Mouse (Mus musculus) hindbrain, embryonic 14.5 days (tissue): Measurements from ENCODE around the gene Idh1. TPM values are rescaled to one million over a fixed set of nuclear protein-coding genes. Genes with fewer than 3 reads are reported as not detected.

Source experiments
- ATAC-seq: fragments of 200-750 bp; cut with Nextera tagmentation; 2 replicates; pipeline ENCODE4 v1.8.0; 2017; ENCODE audit warnings: moderate number of reproducible peaks, mild to moderate bottlenecking, moderate TSS enrichment, moderate library complexity; ENCODE audit not compliant: low FRiP score
- DNase-seq: peaks from one replicate; pipeline ENCODE4 v3.0.0-alpha.2; 2015; ENCODE audit warnings: low spot score
- H3K27ac ChIP-seq: fragments of 300-500 bp; sonication (generic); 2 replicates; pipeline ENCODE4 v1.5.1; 2014; ENCODE audit warnings: mild to moderate bottlenecking, moderate library complexity
- H3K27me3 ChIP-seq: fragments of 300-500 bp; sonication (generic); 2 replicates; pipeline ENCODE4 v1.6.1; 2014; ENCODE audit warnings: mild to moderate bottlenecking, low read length, mixed read lengths; ENCODE audit not compliant: control insufficient read depth, insufficient read depth
- H3K36me3 ChIP-seq: fragments of 300-500 bp; sonication (generic); replicated peaks from 2 replicates; pipeline ENCODE4 v1.6.1; 2014; ENCODE audit not compliant: control insufficient read depth, insufficient read depth
- H3K4me1 ChIP-seq: fragments of 300-500 bp; sonication (generic); replicated peaks from 2 replicates; pipeline ENCODE4 v1.6.1; 2014; ENCODE audit warnings: antibody characterized with exemption, low read length, mixed read lengths; ENCODE audit not compliant: control insufficient read depth, insufficient read depth
- H3K4me2 ChIP-seq: fragments of 300-500 bp; sonication (generic); replicated peaks from 2 replicates; pipeline ENCODE4 v1.6.1; 2014; ENCODE audit warnings: mild to moderate bottlenecking, moderate library complexity
- H3K4me3 ChIP-seq: fragments of 300-500 bp; sonication (generic); replicated peaks from 2 replicates; pipeline ENCODE4 v1.5.1; 2014; ENCODE audit warnings: mild to moderate bottlenecking, low read length
- H3K9ac ChIP-seq: fragments of 300-500 bp; sonication (generic); 2 replicates; pipeline ENCODE4 v1.6.1; 2014
- H3K9me3 ChIP-seq: fragments of 300-500 bp; sonication (generic); 2 replicates; pipeline ENCODE4 v1.6.1; 2016; ENCODE audit warnings: low read length; ENCODE audit not compliant: control insufficient read depth
- WGBS: fragments of 180-500 bp; shearing (Covaris S2); extraction: QIAGEN DNeasy Blood & Tissue Kit; methylation state at CpG from one replicate; pipeline ENCODE4 v1.1.7; 2014; 5-methylcytosine and 5-hydroxymethylcytosine counted together
- polyA plus RNA-seq: library from polyadenylated mRNA; unstranded; fragments of >200 nt; fragmentation: Nextera tagmentation; extraction: Ambion mirVana; gene quantifications from 2 replicates; pipeline ENCODE4 v1.2.1, GENCODE M21; 2014

The Idh1 gene
- polyA plus RNA-seq, 1 experiment from 2014 or later, result 510 TPM

DNA sequence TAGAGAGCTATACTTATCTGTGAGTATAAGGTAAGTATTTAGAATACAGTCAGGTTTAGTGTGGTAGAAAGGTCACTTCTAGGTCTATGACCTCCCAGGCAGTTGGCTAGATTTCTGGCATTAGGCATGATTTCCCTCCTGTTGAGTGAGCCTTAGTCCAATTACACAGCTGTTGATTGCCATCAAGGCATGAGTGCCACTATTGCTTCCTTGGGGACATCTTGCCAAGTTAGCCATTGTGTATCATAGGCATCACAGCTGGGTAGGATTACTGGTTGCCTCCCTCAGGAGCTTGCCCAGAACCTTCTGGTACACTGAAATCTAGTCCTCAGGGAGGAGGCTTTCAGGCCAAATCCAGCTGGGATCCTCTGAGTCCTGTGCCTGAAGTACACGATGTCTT is 53.5 kb downstream of the Idh1 start:
- Histone ChIP-seq H3K36me3 (no peaks in the 10 kb centered on the region), H3K9me3 (no peaks in the 10 kb centered on the region), H3K27ac (no peak overlapping the region), H3K4me1 (no peaks in the 10 kb centered on the region), H3K9ac (no peak overlapping the region), H3K4me2 (no peak overlapping the region), H3K4me3 (no peak overlapping the region), H3K27me3 (no peaks in the 10 kb centered on the region)
- ATAC-seq, result no peak
- 79% methylated on average over 1 of the region's 1 CpGs for WGBS
- DNase-seq, result no peak

GRCm38 (mm10) chr1:65131671-65132070 is 54.6 kb downstream of the Idh1 start:
- Histone ChIP-seq H3K4me2 (no peak overlapping the region), H3K27me3 (no peaks in the 10 kb centered on the region), H3K9ac (no peak overlapping the region), H3K4me3 (no peak overlapping the region), H3K4me1 (no peaks in the 10 kb centered on the region), H3K9me3 (no peaks in the 10 kb centered on the region), H3K27ac (no peak overlapping the region), H3K36me3 (no peaks in the 10 kb centered on the region)
- ATAC-seq, result no peak
- WGBS, result 97% methylated on average over 1 of the region's 1 CpGs
- DNase-seq, result no peak

DNA sequence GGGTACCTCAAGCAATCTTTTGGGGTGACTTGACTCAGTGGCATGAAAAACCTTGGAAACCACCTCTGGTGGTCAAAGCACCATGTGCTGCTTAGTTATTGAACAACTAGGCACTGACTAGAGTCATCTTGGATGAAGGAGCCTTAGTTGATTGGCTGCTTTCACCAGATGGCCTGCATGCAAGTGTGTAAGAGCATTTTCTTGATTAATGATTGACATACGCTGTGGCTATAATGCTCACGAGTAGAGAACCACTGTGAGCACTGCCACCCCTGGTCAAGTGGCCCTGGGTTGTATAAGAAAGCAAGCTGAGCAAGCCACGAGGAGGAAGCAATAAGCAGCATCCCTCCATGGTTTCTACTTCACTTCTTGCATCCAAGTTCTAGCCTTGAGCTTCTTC is 56.1 kb downstream of the Idh1 start:
- DNase-seq (no peak), ATAC-seq (no peak)
- Histone ChIP-seq H3K4me2 (no peak overlapping the region), H3K9ac (no peak overlapping the region), H3K36me3 (no peaks in the 10 kb centered on the region), H3K9me3 (no peaks in the 10 kb centered on the region), H3K27me3 (no peaks in the 10 kb centered on the region), H3K4me3 (no peak overlapping the region), H3K4me1 (no peaks in the 10 kb centered on the region), H3K27ac (no peak overlapping the region)
- WGBS, result 80% methylated on average over 3 of the region's 3 CpGs

DNA sequence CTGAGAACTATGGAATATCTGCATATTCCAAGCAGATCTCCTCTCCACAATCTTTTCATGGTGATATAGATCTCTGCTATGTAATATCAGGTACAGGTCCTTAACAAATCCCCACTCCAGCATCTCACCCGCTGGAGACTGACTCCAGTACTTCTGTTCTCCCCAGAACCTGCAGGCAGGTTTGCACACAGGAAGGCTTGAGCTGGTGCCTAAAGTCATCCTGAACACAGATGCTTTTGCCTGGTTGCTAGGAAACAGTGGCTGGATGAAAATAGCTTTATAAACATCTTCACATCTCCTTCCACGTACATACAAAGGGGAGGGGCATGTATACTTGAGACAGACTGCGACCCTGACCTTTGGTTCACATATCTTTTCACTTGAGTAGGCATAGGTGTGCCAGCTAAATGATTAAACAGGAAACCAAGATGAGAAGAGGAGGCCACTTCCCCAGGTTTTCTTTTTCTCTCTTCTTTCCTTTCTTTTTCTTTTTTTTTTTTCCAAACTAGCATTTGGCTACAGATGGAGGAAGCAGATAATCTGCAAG is 56.6 kb downstream of the Idh1 start:
- DNase-seq (no peak), ATAC-seq (no peak)
- Histone ChIP-seq H3K9me3 (no peaks in the 10 kb centered on the region), H3K4me3 (no peak overlapping the region), H3K4me2 (no peak overlapping the region), H3K27ac (no peak overlapping the region), H3K4me1 (no peaks in the 10 kb centered on the region), H3K9ac (no peak overlapping the region), H3K36me3 (no peaks in the 10 kb centered on the region), H3K27me3 (no peaks in the 10 kb centered on the region)
- 76% methylated on average over 3 of the region's 3 CpGs for WGBS

DNA sequence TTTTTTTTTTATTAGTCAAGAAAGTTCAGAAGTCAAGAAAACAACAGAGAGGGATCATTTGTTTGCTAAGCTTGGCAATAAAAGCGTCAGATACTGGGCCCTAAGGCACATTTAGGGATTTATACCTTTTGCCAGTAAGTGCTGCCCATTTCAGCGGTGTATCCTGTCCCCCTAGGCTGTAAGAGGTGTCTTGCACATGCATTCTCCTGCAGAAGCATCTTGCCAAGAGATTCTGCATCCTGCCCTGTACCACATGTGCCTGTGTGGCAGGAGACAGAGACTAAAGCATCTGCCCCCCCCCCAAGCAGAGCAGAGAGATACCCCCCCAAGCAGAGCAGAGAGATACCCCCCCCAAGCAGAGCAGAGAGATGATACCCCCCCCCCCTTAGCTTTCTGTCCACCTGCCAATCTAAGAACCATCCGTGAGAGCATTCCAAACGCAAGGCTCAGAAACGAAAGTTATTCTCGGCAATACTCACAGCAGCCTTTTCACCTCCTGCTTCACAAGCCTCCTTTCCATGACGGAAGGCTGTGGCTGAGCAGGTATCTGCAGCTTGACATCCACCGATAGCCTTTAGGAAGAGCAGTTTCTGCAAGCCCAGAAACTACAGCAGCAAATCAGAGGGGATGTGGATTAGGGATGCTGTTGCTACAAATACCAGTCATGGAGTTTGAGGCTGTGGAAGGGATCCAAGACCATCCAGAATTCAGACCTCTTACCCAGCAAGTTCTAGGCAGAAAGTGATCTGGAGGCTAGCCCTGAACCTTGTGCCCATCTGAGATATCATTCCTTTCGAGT is 63.5 kb downstream of the Idh1 start, which contains the start of gene D630023F18Rik:
D630023F18Rik (minus strand) TSS at position 641 of the 799 bp plus-strand sequence.
- ATAC-seq, result no peak
- no peaks in the 10 kb centered on the region for H3K36me3 ChIP-seq
- peak within 1 kb of the TSS; percentile 48 for H3K4me2 ChIP-seq
- no peaks in the 10 kb centered on the region for H3K27me3 ChIP-seq
- H3K4me1 ChIP-seq, result no peaks in the 10 kb centered on the region
- peak within 1 kb of the TSS; percentile 22 for H3K4me3 ChIP-seq
- H3K27ac ChIP-seq, result no peak within 1 kb of the TSS
- no peaks in the 10 kb centered on the region for H3K9me3 ChIP-seq
- WGBS, result 36% methylated on average over 9 of the region's 9 CpGs
- no peak within 1 kb of the TSS for H3K9ac ChIP-seq
- no peak for DNase-seq

GRCm38 (mm10) chr1:65119438-65119837 is 66.9 kb downstream of the Idh1 start, which contains the start of gene Gm28845:
Gene Gm28845 (minus strand): TSS chr1:65119558.
- Histone ChIP-seq H3K4me2 (no peak within 1 kb of the TSS), H3K27ac (no peak within 1 kb of the TSS), H3K27me3 (no peaks in the 10 kb centered on the region), H3K4me1 (no peaks in the 10 kb centered on the region), H3K9ac (no peak within 1 kb of the TSS), H3K9me3 (no peaks in the 10 kb centered on the region), H3K4me3 (no peak within 1 kb of the TSS), H3K36me3 (no peaks in the 10 kb centered on the region)
- no peak for DNase-seq
- WGBS, result 88% methylated on average over 1 of the region's 1 CpGs
- no peak for ATAC-seq

- H3K4me1 ChIP-seq, result no peaks in the 10 kb centered on the region
- 88% methylated on average over 8 of the region's 8 CpGs for WGBS
- DNase-seq, result no peak
- H3K9me3 ChIP-seq, result no peaks in the 10 kb centered on the region
- H3K9ac ChIP-seq, result no peak overlapping the region
- no peak for ATAC-seq
- no peak overlapping the region for H3K4me2 ChIP-seq
- no peak overlapping the region for H3K4me3 ChIP-seq
- H3K36me3 ChIP-seq, result no peaks in the 10 kb centered on the region
- H3K27me3 ChIP-seq, result no peaks in the 10 kb centered on the region
- H3K27ac ChIP-seq, result no peak overlapping the region
These were observed 68.0 kb downstream of the Idh1 start for GRCm38 (mm10) chr1:65118150-65118913.

GRCm38 (mm10) chr1:65113536-65114172 is 72.6 kb downstream of the Idh1 start:
- no peak for DNase-seq
- Histone ChIP-seq H3K4me1 (no peaks in the 10 kb centered on the region), H3K27ac (no peak overlapping the region), H3K4me3 (no peak overlapping the region), H3K9ac (no peak overlapping the region), H3K36me3 (no peaks in the 10 kb centered on the region), H3K4me2 (no peak overlapping the region), H3K9me3 (no peaks in the 10 kb centered on the region), H3K27me3 (no peaks in the 10 kb centered on the region)
- 95% methylated on average over 5 of the region's 5 CpGs for WGBS
- no peak for ATAC-seq

- Histone ChIP-seq H3K27me3 (no peaks in the 10 kb centered on the region), H3K4me1 (no peaks in the 10 kb centered on the region), H3K36me3 (no peaks in the 10 kb centered on the region), H3K27ac (no peak overlapping the region), H3K4me2 (peak overlapping the region; percentile 36), H3K9me3 (no peaks in the 10 kb centered on the region), H3K4me3 (no peak overlapping the region), H3K9ac (no peak overlapping the region)
- DNase-seq (no peak), ATAC-seq (no peak)
- 40% methylated on average over 14 of the region's 14 CpGs for WGBS
These were observed 73.5 kb downstream of the Idh1 start for GRCm38 (mm10) chr1:65112807-65113196.
